Mouse (Mus musculus) embryonic facial prominence, embryonic 15.5 days (tissue): ENCODE results near the gene Cntf. TPM values are rescaled to one million over a fixed set of nuclear protein-coding genes. Genes with fewer than 3 reads are reported as not detected.

Experiments
- ATAC-seq: fragments of 200-750 bp; cut with Nextera tagmentation; 2 replicates; pipeline ENCODE4 v1.8.0; 2017; ENCODE audit warnings: low read depth, moderate TSS enrichment; ENCODE audit not compliant: insufficient number of reproducible peaks, low FRiP score, low TSS enrichment
- H3K27ac ChIP-seq: fragments of 300-500 bp; sonication (generic); replicated peaks from 2 replicates; pipeline ENCODE4 v1.5.1; 2015; ENCODE audit warnings: mild to moderate bottlenecking, inconsistent platforms
- H3K27me3 ChIP-seq: fragments of 300-500 bp; sonication (generic); 2 replicates; pipeline ENCODE4 v1.6.1; 2015; ENCODE audit warnings: inconsistent platforms
- H3K36me3 ChIP-seq: fragments of 300-500 bp; sonication (generic); 2 replicates; pipeline ENCODE4 v1.6.1; 2015; ENCODE audit warnings: mild to moderate bottlenecking, inconsistent platforms
- H3K4me1 ChIP-seq: fragments of 300-500 bp; sonication (generic); 2 replicates; pipeline ENCODE4 v1.6.1; 2015; ENCODE audit warnings: inconsistent platforms
- H3K4me2 ChIP-seq: fragments of 300-500 bp; sonication (generic); replicated peaks from 2 replicates; pipeline ENCODE4 v1.6.1; 2015; ENCODE audit warnings: mild to moderate bottlenecking, inconsistent platforms
- H3K4me3 ChIP-seq: fragments of 300-500 bp; sonication (generic); replicated peaks from 2 replicates; pipeline ENCODE4 v1.5.1; 2015; ENCODE audit warnings: mild to moderate bottlenecking, inconsistent platforms
- H3K9ac ChIP-seq: fragments of 300-500 bp; sonication (generic); 2 replicates; pipeline ENCODE4 v1.6.1; 2015; ENCODE audit warnings: inconsistent platforms
- H3K9me3 ChIP-seq: fragments of 300-500 bp; sonication (generic); replicated peaks from 2 replicates; pipeline ENCODE4 v1.6.1; 2016; ENCODE audit warnings: inconsistent platforms
- WGBS: fragments of 180-500 bp; shearing (Covaris S2); methylation state at CpG from one replicate; pipeline ENCODE4 v1.1.7; 2015; 5-methylcytosine and 5-hydroxymethylcytosine counted together
- polyA plus RNA-seq: library from polyadenylated mRNA; unstranded; fragments of >200 nt; fragmentation: Nextera tagmentation; extraction: Ambion mirVana; gene quantifications from 2 replicates; pipeline ENCODE4 v1.2.1, GENCODE M21; 2015

The Cntf gene
- 1.3 and 1.4 TPM in 2 replicates for polyA plus RNA-seq

DNA sequence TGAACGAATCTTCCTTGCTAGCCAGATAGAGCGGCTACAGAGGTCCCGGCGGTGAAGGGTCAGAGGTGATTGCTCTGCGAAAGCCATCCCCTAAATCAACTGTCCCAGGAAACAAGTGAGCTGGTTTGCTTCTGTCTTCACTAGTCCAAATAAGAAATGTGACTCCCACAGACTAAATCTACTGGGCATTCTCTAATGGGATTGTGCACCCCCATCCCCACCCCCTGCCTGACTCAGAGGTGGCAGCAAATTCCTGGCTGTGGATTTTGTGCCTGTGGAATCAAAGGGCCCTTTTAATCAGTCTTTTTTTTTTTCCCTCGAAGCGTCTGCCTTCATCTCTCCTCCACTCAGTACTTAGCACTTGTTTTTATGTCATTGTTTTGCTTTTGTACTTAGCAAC is at the start of gene Cntf:
TSS of gene Cntf (minus strand) at position 325 of the 400 bp plus-strand sequence.
- no peak within 1 kb of the TSS for H3K9ac ChIP-seq
- WGBS, result 82% methylated on average over 7 of the region's 7 CpGs
- H3K4me1 ChIP-seq, result no peaks in the 10 kb centered on the region
- no peak within 1 kb of the TSS for H3K27ac ChIP-seq
- no peaks in the 10 kb centered on the region for H3K27me3 ChIP-seq
- peaks cover 35% of the 10 kb centered on the region for H3K36me3 ChIP-seq
- H3K4me2 ChIP-seq, result no peak within 1 kb of the TSS
- ATAC-seq, result no peak
- no peaks in the 10 kb centered on the region for H3K9me3 ChIP-seq
- no peak within 1 kb of the TSS for H3K4me3 ChIP-seq

- WGBS, result 74% methylated on average over 1 of the region's 1 CpGs
- Histone ChIP-seq H3K4me1 (no peaks in the 10 kb centered on the region), H3K27ac (no peak overlapping the region), H3K27me3 (no peaks in the 10 kb centered on the region), H3K4me3 (no peak overlapping the region), H3K4me2 (no peak overlapping the region), H3K9me3 (no peaks in the 10 kb centered on the region), H3K9ac (no peak overlapping the region), H3K36me3 (no peaks in the 10 kb centered on the region)
- ATAC-seq, result no peak
Measured at GRCm38 (mm10) chr19:12813883-12814282, 48.5 kb upstream of the Cntf start.

DNA sequence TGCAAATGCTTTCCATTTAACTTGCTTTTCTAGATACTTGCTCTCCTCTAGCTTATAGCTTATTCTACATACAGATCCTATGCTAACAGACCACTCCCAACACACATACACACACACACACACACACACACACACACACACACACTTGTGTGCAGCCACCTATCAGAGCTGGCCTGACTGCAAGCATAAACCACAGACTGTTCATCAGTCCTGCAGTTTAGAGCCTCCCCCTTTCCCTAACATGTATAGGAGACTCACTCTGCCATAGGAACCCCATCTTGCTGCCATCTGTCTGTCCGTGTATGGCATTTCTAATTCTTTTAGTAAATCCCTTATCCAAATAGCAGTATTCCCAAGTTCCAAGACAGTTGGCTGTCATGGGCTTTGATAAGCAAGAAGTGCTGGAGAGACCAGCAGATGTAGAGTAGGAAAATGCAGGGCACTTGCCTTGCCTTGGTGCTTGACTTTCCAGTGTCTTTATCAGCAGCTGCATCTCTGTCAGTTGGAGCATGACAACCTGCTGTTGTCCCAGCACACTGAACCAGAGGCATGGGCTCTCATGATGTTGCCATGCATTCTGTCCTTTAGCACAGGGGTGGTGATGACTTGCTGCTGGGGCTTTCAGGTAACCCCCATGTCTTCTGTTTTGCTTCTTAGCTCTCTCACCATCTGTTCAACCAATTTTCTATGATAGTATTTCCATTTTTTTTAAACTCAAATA is 47.4 kb upstream of the Cntf start:
- no peak overlapping the region for H3K4me2 ChIP-seq
- no peaks in the 10 kb centered on the region for H3K4me1 ChIP-seq
- 29% methylated on average over 1 of the region's 1 CpGs for WGBS
- no peak overlapping the region for H3K27ac ChIP-seq
- H3K27me3 ChIP-seq, result no peaks in the 10 kb centered on the region
- no peak for ATAC-seq
- no peaks in the 10 kb centered on the region for H3K36me3 ChIP-seq
- H3K9me3 ChIP-seq, result no peaks in the 10 kb centered on the region
- no peak overlapping the region for H3K9ac ChIP-seq
- H3K4me3 ChIP-seq, result no peak overlapping the region

DNA sequence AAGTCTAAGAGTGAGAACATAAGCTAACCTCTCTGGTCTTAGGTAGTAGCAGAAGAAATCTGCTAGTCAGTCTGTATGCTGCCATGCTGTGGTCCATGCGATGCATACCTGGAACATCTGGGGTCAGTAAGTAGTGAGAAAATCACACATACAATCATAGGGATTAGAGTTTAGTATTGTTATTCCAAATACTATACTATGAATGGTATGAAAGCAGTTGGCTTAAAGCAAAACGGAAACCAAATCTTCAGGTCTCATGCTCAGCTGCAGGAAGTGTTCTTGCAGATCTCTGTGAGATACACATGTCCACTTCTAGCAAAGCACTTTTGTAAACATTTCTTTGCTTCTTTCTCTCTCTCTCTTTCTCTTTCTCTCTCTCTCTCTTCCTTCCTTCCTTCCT is 40.8 kb upstream of the Cntf start:
- Histone ChIP-seq H3K27me3 (no peaks in the 10 kb centered on the region), H3K27ac (no peak overlapping the region), H3K9ac (no peak overlapping the region), H3K4me1 (no peaks in the 10 kb centered on the region), H3K4me3 (no peak overlapping the region), H3K9me3 (no peaks in the 10 kb centered on the region), H3K4me2 (no peak overlapping the region), H3K36me3 (no peaks in the 10 kb centered on the region)
- ATAC-seq, result no peak
- 62% methylated on average over 2 of the region's 2 CpGs for WGBS

- H3K36me3 ChIP-seq, result no peaks in the 10 kb centered on the region
- H3K4me2 ChIP-seq, result no peak overlapping the region
- H3K27ac ChIP-seq, result no peak overlapping the region
- ATAC-seq, result no peak
- H3K4me1 ChIP-seq, result no peaks in the 10 kb centered on the region
- H3K9me3 ChIP-seq, result no peaks in the 10 kb centered on the region
- H3K27me3 ChIP-seq, result no peaks in the 10 kb centered on the region
- WGBS, result 84% methylated on average over 3 of the region's 3 CpGs
- no peak overlapping the region for H3K4me3 ChIP-seq
- no peak overlapping the region for H3K9ac ChIP-seq
Measured at GRCm38 (mm10) chr19:12805730-12806129, 40.3 kb upstream of the Cntf start.

DNA sequence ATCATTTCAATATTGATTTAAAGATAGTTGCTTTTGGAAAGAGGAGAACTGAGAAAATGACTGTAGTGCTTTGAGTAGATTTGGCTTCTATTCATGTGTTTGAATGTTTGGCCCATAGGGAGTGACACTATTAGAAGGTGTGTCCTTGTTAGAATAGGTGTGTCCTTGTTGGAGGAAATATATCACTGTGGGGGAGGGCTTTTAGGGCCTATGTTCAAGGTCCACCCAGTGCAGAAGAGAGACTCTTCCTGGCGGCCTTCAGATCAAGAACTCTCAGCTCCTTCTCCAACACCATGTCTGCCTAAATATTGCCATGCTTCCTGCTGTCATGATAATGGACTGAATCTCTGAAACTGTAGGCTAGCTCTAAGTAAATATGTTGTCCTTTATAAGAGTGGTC is 38.8 kb upstream of the Cntf start:
- Histone ChIP-seq H3K4me3 (no peak overlapping the region), H3K4me2 (no peak overlapping the region), H3K36me3 (no peaks in the 10 kb centered on the region), H3K27ac (no peak overlapping the region), H3K27me3 (no peaks in the 10 kb centered on the region), H3K9me3 (no peaks in the 10 kb centered on the region), H3K4me1 (no peaks in the 10 kb centered on the region), H3K9ac (no peak overlapping the region)
- ATAC-seq, result no peak
- 70% methylated on average over 1 of the region's 1 CpGs for WGBS

- no peaks in the 10 kb centered on the region for H3K27me3 ChIP-seq
- H3K27ac ChIP-seq, result no peak overlapping the region
- H3K9ac ChIP-seq, result no peak overlapping the region
- H3K4me3 ChIP-seq, result no peak overlapping the region
- 67% methylated on average over 3 of the region's 3 CpGs for WGBS
- H3K4me1 ChIP-seq, result no peaks in the 10 kb centered on the region
- H3K4me2 ChIP-seq, result no peak overlapping the region
- no peaks in the 10 kb centered on the region for H3K9me3 ChIP-seq
- ATAC-seq, result no peak
- H3K36me3 ChIP-seq, result no peaks in the 10 kb centered on the region
Measured at GRCm38 (mm10) chr19:12802830-12803229, 37.4 kb upstream of the Cntf start.

- WGBS, result 67% methylated on average over 3 of the region's 3 CpGs
Measured at GRCm38 (mm10) chr19:12801046-12801445, 35.6 kb upstream of the Cntf start.

GRCm38 (mm10) chr19:12800621-12801020 is 35.2 kb upstream of the Cntf start:
- Histone ChIP-seq H3K9ac (no peak overlapping the region), H3K4me3 (no peak overlapping the region), H3K27me3 (no peaks in the 10 kb centered on the region), H3K4me1 (no peaks in the 10 kb centered on the region), H3K4me2 (no peak overlapping the region), H3K9me3 (no peaks in the 10 kb centered on the region), H3K36me3 (no peaks in the 10 kb centered on the region), H3K27ac (no peak overlapping the region)
- WGBS, result 61% methylated on average over 2 of the region's 2 CpGs
- no peak for ATAC-seq

More at GRCm38 (mm10) chr19:12801046-12801445, 35.6 kb upstream of the Cntf start:
- Histone ChIP-seq H3K9me3 (no peaks in the 10 kb centered on the region), H3K36me3 (no peaks in the 10 kb centered on the region), H3K4me2 (no peak overlapping the region), H3K27ac (no peak overlapping the region), H3K4me3 (no peak overlapping the region), H3K27me3 (no peaks in the 10 kb centered on the region), H3K4me1 (no peaks in the 10 kb centered on the region), H3K9ac (no peak overlapping the region)
- no peak for ATAC-seq

DNA sequence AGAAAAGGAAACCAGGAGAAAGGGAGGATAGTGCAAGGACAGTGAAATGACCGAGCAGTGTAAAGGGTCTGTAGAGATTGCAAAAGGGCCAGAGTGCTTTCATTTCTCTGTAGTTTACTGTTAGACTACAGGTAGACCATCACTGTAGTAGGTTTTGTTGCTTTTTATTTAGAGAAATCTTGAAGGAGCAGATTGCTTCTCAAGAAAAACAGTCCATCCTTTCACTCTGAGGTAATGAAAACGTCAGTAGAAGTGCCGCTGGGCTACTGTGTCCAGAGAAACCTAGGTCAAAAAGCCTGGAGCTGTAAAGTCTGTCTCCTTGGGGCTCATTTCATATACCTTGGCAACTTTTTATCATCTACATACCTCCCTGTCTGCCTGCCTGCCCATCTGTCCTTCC is 33.6 kb upstream of the Cntf start:
- no peak for ATAC-seq
- WGBS, result 79% methylated on average over 3 of the region's 3 CpGs

GRCm38 (mm10) chr19:12798404-12798803 is 33.0 kb upstream of the Cntf start:
- Histone ChIP-seq H3K27me3 (no peaks in the 10 kb centered on the region), H3K4me3 (no peak overlapping the region), H3K4me1 (no peaks in the 10 kb centered on the region), H3K9me3 (no peaks in the 10 kb centered on the region), H3K4me2 (no peak overlapping the region), H3K27ac (no peak overlapping the region), H3K9ac (no peak overlapping the region), H3K36me3 (no peaks in the 10 kb centered on the region)
- no peak for ATAC-seq
- WGBS, result 83% methylated on average over 4 of the region's 4 CpGs

More for the DNA sequence above, 33.6 kb upstream of the Cntf start:
- H3K9me3 ChIP-seq, result no peaks in the 10 kb centered on the region
- H3K27me3 ChIP-seq, result no peaks in the 10 kb centered on the region
- no peak overlapping the region for H3K27ac ChIP-seq
- no peak overlapping the region for H3K4me2 ChIP-seq
- no peaks in the 10 kb centered on the region for H3K4me1 ChIP-seq
- no peak overlapping the region for H3K4me3 ChIP-seq
- H3K9ac ChIP-seq, result no peak overlapping the region
- no peaks in the 10 kb centered on the region for H3K36me3 ChIP-seq

- ATAC-seq, result no peak
- Histone ChIP-seq H3K4me3 (peak overlapping the region; percentile 70), H3K4me2 (peak overlapping the region; percentile 68), H3K27ac (peak overlapping the region; percentile 100), H3K9ac (peak overlapping the region; percentile 60), H3K27me3 (no peaks in the 10 kb centered on the region), H3K36me3 (no peaks in the 10 kb centered on the region), H3K4me1 (0 out of 2 replicates have a peak, but pooled peaks cover 3% of the 10 kb centered on the region), H3K9me3 (no peaks in the 10 kb centered on the region)
- WGBS, result 1% methylated on average over 7 of the region's 7 CpGs
Measured at GRCm38 (mm10) chr19:12797071-12797470, 31.6 kb upstream of the Cntf start.
